Mouse (Mus musculus) c-Kit-negative CD71-positive TER-119-positive erythroid progenitor cells, embryonic 14.5 days (primary cell): Measurements from ENCODE around the gene Ranbp3.
A peak's percentile ranks its signal among the peaks of the same experiment; 100 is the strongest.

ENCODE experiments used
- DNase-seq: peaks from one replicate; pipeline ENCODE4 v3.0.0-alpha.2; 2013; ENCODE audit warnings: low read depth, low spot score

The Ranbp3 gene

GRCm38 (mm10) chr17:56673647-56674416 is 738 bp downstream of the Ranbp3 start:
- DNase-seq = no peak

GRCm38 (mm10) chr17:56681791-56682190 is 8.7 kb downstream of the Ranbp3 start:
- no peak for DNase-seq

GRCm38 (mm10) chr17:56682880-56683279 is 9.8 kb downstream of the Ranbp3 start:
- DNase-seq = no peak

- no peak for DNase-seq
Measured at GRCm38 (mm10) chr17:56683546-56684140, 10.5 kb downstream of the Ranbp3 start.

DNA sequence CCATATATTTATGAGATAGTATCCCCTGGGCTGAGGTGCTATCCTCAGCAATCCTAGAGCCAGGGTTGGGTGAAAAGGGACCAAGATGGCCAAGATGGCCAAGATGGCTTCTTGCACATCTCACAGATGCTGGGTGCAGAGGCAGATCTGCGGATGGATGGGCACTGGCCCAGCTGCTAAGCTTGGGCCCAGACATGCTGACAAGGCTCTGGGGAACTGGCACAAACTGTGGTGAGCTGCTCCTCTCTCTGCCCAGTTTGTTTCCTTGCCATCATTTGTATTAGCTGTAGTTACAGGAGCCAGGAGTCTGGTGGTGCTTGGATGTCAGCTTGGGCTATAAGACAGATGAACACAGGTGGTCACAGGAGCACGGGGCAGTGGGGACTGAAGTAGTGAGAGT is 11.6 kb downstream of the Ranbp3 start:
- DNase-seq = no peak

DNA sequence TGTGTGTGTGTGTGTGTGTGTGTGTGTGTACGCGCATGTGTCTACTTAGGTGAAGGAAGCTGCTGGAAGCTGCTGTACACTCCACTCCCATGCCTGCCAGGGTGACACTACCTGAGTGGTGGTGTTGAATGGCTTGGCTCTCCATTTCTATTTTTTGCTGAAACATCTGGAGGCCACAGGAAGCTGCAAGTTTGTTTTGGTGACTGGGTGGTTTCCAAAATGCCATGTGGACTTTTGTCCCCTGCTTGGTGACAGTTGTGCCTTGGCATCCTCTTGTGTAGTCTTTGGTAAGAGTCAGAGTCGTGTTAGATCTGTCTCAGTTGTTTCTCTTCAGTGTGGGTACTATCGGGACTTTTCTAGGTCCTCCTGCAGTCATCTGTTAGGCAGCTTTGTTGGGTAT is 13.7 kb downstream of the Ranbp3 start:
- DNase-seq = no peak

DNA sequence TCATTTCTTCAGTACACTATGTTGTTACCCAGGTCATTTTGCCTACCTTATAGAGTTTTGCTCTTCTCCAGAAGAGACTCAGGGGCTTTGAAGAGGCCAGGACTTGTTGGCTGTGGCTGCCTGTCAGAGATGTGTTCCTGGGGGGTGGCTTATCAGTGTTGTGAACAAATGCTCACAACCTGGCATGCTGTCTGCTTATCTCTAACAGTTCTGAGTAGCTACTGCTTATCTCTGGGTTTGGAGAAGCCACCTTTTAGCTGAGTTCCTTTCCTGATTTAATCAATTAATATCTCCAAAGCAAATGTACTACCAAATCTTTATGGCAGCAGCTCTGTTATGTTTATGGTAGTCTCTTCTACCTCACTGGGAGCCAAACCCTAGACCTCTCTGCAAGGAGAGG is 15.0 kb downstream of the Ranbp3 start:
- DNase-seq = peak; percentile 48

DNA sequence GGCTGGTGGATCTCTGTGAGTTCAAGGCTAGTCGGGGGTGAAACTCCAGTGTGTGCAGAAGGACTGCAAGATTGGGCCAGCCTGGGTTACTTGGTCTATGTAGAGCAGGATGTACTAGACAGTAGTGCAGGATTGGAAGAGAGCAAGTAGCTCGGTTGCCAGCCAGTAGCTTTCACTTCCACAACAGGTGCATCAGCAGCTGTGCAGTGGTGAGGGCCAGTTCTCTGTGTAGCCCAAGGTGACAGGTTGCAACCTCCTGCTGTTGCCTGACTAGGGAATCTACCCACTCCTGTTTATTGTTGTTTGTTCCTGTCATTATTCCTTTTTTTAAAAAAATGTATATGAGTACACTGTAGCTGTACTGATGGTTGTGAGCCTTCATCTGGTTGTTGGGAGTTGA is 15.6 kb downstream of the Ranbp3 start:
- DNase-seq = no peak

DNA sequence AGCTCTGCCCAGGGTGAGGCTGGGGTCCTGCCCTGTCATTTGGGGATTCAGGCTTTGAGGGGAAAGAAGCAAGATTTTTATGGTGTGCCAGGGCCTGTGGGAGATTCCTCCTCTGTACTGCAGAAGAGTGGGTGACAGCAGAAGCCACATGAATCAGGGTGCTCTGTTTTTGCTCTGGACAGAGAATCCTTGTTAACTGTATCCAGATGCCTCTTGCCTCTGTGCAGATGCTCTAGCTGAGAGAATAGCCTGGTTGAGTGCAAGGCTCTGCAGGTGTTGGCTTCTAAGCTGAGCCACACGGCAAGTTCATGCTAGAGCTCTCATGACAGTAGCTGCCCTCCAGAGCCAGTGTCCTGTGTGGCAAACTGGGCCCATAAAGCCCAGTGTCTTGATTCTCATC is 20.3 kb downstream of the Ranbp3 start:
- no peak for DNase-seq

- DNase-seq = no peak
Measured at GRCm38 (mm10) chr17:56693851-56694310, 20.8 kb downstream of the Ranbp3 start.

DNA sequence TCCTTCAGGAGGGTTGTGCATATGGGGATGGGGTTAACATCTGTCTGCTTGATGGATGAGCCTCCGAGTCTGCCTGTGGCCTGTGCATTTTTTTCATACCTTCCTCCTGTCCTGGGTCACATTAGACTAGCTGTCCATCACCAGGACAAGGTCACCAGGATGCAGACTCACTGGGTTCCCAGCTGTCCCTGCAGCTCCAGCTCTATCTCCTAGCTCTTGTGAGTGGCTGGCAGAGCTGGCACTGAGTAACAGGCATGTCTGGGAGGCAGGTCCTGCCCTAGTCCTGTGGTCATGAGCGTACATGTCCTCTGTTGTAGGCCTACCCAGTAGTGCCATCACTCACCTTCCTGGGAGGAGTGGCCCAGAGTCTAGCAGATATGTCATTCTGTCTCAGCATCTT is 27.4 kb downstream of the Ranbp3 start:
- DNase-seq = no peak

DNA sequence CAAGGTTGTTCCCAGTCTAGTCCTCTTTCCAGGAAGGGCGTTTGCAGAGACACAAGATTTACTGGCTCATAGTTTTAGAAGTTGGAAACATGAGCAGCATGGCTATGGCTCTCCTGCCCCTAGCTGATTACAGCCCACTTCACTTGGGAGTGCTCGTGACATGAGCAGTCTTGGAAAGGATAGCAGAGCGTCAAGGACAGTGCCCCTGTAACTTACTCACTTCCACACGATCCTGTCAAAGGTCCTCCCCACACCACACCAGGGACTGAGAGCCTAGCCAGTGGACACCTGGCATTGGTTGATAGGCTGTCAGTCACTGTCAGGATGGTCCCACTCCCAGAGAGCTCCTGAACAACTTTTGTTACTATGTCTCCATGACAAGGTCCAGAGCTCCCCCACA is 29.9 kb downstream of the Ranbp3 start:
- DNase-seq = no peak

DNA sequence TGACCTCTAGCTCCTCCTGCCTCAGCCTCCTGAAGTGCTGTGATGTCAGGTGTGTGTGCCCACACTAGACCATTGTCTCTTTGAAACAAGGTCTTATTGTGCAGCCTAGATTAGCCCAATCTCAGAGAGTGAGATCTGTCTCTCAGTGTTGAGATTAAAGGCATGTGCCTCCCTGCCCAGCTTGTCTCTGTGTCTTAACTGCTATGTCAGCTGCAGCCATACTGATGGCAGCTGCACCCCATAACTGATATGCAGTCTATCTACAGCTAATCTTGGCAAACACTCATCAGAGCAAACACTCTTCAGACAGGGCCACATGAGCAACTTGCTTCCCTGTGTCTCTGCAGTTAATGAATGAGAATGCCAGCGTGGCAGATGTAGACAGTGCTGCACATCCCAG is 33.4 kb downstream of the Ranbp3 start:
- DNase-seq = no peak

- no peak for DNase-seq
Measured at GRCm38 (mm10) chr17:56708692-56709091, 35.6 kb downstream of the Ranbp3 start.

- no peak for DNase-seq
Measured at GRCm38 (mm10) chr17:56709708-56710107, 36.6 kb downstream of the Ranbp3 start.

DNA sequence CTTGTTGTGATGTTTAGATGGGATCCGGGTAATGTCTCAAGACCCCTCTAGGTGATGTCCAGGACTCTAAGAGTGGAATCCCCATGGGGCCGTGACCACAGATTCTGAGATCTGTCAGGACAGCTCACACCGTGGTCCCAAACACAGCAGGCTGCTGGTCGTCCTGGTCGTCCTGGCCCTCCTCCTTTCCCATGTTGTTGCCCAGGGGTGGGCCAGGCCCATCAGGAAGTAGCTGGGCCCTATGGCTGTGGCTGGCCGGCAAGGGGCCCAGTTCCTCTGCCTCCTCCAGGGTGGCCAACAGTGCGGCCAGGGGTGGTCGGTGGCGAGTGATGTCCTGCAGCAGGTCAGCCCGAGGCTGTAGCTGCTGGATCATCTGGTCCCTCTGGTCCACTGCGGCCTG is 42.3 kb downstream of the Ranbp3 start:
- no peak for DNase-seq

DNA sequence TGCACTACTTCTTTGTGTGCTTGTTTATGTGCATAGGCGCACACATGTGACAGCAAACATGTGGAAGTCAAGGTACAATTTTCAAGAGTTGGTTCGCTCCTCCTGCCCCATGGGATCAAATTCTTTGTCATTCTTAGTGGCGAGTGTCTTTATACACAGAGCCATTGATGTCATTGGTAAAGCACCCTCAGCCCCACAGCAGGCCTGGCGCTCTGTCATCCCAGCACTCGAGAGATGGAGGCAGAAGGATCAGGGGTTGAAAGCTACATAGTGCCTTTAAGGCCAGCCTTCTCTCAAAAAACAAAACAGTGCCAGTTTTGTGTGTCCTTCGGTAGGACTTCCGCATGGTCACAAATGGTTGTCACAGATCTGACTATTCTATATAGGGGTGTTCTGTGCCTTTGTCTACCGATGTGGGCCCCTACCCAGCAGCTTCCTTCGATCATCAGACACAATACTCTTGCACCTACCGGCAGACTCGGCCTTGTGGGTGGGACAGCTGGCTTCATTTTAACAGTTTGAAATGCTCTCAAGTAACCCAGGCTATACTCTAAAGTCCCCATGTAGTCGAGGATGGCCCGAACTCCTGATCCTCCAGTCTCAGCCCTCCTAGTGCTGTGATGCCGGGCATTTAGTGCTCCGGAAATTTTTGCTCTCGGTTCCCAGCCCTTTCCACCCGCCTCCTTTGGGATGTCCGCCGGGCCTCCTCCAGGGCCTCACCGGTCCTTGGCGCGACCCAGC is 43.0 kb downstream of the Ranbp3 start:
- no peak for DNase-seq

DNA sequence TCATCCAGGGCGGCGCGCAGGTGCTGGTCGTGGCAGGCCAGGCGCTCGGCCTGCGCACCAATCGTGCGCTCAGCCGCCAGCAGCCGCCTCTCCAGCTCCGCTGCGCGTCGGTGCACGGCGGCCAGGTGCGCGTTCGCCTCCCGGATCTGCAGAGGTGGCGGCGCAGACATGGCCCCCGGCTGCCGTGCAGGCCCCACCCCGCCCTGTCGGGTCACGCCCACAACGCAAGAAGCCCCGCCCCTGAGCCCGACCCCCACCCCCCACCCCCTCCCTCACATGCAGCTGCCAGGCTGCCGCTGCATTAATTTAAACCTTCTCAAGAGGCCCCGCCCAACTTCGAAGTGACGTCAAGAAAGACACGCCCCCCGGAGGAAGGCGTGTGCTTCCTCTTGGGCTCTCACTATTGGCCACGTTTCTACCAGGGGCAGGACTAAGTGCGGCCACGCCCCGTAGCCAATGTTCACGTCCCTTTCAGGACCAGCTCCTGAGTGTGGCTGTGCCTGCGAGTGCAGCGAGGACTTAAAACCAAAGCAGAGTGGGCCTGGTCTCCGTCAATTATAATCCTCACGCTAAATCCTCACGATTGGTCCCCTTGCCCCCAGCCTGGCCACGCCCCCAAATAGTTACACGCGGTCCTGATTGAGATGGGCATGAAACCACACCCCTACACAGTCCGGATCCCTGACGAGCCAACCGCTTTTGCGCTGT is 43.7 kb downstream of the Ranbp3 start:
- DNase-seq = peak; percentile 97

- peak; percentile 97 for DNase-seq
Measured at GRCm38 (mm10) chr17:56717363-56718058, 44.4 kb downstream of the Ranbp3 start, which contains the start of the genes Ndufa11 and Vmac. TSS of gene Ndufa11 (plus strand) at chr17:56717767. TSS of gene Vmac (minus strand) at chr17:56718022.

- DNase-seq = no peak
Measured at GRCm38 (mm10) chr17:56722441-56722840, 49.3 kb downstream of the Ranbp3 start.
